Mouse (Mus musculus): Measurements from ENCODE around the gene Psmg1.
A peak's percentile ranks its signal among the peaks of the same experiment; 100 is the strongest.
"Not testable (repeated sequence)": the region's sequence is repeated elsewhere in the genome, so short reads cannot be mapped to it uniquely, and the experiment has no call there.

The Psmg1 gene

DNA sequence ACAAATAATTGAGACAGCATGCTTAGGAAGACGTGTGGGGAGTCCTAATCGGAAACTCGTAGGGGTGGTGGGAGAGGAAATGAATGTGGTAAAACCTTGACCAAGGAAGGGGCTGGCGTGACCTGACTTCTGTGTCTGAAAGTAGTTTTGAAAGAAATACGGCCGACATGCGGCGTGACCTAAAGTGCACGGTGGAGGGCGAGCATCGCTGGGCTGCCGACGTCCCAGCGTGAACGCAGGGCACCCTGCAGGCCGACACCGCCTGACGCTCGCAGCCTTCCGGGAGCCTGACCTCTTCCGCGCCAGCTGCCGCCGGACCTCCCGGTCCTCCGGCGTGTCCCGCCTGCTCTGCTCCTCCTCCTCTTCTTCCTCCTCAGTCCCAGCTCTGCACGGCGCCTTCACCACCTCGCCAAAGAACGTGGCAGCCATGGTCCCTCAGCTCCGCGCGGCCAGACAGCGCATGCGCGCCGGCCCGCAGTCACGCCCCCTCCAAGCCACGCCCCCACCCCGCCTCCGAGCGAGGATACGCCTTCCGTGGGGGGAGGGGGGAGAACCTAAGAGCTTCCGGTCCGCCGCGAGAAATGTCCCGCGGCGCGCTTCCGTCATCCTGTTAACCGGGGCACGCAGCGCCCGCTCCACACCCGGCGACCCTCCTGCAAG lies at the start of gene Psmg1:
TSS of gene Psmg1 (minus strand) at position 499 of the 660 bp plus-strand sequence.
- DNase-seq = peak; percentile 93 to 97

DNA sequence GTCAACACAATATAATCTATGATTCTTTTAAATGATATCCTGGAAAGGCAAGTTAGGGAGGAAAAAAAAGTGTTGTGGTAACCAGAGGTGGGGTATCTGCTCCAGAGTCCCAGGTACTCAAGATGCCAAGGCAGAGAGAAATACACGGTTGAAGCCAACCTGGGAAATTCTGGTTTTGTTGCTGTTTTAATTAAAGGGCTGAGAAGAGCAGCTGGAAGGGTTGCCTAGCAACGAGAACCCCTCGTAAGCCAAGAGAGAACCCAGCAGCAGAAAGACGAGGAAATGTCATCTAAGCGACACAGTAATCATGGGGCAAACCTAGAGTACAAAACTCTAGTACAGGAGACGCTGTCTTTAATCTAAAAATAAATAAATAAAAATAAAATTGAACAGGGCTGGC lies 48.8 kb upstream of the Psmg1 start:
- no peak for DNase-seq

DNA sequence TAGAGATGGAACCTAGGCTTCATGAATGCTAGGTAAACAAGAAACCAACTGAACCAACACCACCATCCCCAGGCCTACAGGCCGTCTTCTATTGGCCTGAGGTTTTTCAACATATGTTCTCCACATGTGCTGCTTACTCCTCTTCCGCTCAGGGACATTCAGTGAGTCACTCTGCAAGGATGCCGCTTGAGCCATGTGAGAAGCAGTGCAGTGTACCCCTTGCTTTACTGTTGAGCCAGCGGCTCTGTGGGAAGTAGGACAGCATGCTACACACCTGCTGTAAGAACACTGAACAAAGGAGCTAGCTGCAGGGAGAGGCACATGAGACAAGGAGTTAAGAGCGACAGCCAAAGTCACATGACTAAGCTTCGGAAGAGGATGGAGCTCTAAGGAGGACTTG lies 43.7 kb upstream of the Psmg1 start:
- DNase-seq = no peak

DNA sequence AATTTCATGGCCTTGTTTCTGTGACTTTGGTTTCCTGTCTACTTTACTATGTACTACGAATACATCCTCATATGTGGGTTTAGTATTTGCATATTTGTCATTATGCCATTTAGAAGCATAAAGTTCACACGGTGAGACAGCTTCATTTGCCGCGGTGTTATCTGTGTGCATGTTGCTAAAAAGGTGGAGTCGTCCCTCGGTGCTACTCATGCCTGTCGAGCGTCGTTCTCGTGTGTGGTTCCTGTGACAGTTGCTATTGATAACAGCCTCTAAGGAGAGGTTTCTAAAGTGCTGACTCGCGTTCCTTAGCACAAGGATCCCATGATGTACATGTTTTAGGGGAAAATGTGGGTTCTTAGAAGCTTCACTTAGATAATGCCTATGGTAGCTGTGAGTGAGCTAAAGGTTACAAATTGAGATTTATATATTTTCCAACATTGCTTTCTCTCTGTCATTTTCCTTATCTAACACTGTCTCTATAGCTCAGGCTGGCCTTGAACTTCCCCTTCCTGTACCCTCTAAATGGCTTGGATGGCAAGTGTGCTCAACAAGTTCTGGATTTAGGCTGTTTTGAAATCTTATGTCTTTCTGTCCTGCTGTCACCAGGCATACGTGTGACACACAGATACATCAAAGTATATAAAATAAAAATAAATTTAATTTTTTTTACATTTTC lies 41.7 kb upstream of the Psmg1 start:
- DNase-seq = no peak

DNA sequence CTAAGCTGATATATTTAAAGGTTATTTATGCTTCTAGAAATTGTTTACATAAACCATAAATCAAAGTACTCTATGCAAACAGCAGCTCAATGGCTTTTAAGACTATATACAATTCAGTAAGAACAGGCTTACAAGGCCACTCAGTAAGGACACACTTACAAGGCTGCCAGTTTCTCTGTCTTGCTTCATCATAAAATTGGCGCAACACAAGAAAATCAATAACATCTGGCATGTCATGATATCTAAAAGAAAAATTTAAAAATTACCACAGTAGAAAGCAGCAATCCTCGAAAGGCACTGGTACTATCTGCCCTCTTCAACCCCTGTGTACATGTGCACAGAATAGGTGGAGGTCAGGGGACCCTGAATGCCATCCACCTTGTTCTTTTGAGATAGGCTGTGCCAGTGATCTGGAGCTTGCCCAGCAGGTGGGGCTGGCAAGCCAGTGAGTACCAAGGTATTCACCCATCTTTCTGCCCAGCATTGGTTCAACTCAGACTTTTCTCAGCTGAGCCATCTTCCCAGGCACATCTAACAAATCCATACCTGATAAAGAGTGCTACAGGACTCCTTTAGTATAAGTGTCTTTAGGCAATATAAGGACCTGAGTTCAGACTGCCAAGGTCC lies 39.8 kb upstream of the Psmg1 start:
- DNase-seq = peak in 1 of 2 experiments; percentile 15

DNA sequence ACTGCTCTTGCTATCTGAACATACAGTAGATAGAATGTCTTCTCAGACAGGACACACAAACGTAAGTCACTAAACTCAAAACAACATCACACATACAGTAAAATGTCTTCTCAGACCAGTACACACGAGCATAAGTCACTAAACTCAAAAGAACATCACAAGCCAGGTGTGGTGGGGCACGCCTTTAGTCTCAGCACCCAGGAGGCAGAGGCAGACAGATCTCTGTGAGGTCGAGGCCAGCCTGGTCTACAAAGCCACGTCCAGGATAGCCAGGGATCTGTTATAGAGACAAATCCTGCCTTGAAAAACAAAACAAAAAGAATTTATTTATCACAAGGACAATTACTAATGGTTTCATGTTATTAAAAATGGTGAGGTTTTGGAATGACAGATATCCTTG lies 35.5 kb upstream of the Psmg1 start:
- DNase-seq = no peak

DNA sequence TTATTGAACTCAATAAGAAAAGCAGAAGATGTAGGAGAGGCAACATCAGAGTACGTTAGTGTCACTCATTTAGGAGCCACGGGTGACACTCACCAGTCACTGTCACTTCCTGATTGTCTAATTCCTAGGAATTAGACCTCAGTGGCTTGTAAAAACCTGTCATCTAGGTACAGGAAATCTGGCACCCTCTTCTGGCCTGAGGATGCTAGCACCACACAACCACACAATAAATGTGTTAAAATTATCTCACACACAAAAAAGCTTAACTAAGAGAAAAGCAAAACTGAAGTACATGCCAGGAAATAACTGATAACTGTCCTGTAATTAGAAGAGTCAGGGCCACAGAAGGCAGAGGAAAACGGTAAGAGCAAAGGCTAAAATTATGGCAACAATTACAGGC lies 34.5 kb upstream of the Psmg1 start:
- DNase-seq = no peak

DNA sequence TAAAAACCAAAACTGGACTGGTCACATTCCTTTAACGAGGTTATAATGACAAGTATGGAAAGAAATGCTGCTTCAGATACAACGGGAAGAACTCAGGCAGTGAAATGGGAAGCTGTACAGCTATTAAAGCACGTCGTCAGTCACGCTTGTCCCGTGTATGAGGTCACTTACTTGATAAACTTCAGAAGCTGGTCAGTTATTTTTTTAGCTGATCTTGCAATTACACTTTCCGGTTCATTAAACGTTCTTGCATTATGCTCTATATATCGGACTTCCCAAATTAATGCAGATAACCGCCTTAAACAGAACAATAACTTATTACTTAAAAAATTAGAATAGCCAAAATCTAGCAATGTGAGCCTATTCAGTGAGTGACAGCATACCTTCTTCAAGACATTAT lies 30.3 kb upstream of the Psmg1 start:
- no peak for DNase-seq

DNA sequence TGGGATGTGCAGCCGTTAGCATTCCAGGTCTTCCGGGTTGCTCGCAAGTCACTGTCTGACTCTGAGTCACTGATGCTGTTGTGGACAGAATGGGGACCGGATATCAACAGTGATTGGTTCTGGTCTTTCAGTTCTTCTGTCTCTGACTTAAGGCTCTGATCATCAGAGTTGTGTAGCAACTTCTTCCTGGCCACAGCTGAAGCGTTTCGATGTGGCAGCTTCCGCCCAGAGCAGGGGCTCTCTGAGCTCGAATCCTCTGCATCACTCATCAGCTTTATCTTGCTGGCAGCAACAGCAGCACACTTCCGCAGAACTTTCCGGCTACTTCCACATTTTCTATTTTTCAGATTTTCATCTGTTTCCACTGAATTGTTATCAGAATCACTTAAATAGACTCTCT lies 18.4 kb upstream of the Psmg1 start:
- not testable (repeated sequence) for DNase-seq

DNA sequence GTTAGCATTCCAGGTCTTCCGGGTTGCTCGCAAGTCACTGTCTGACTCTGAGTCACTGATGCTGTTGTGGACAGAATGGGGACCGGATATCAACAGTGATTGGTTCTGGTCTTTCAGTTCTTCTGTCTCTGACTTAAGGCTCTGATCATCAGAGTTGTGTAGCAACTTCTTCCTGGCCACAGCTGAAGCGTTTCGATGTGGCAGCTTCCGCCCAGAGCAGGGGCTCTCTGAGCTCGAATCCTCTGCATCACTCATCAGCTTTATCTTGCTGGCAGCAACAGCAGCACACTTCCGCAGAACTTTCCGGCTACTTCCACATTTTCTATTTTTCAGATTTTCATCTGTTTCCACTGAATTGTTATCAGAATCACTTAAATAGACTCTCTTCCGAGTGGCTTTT lies 13.5 kb upstream of the Psmg1 start:
- not testable (repeated sequence) for DNase-seq

DNA sequence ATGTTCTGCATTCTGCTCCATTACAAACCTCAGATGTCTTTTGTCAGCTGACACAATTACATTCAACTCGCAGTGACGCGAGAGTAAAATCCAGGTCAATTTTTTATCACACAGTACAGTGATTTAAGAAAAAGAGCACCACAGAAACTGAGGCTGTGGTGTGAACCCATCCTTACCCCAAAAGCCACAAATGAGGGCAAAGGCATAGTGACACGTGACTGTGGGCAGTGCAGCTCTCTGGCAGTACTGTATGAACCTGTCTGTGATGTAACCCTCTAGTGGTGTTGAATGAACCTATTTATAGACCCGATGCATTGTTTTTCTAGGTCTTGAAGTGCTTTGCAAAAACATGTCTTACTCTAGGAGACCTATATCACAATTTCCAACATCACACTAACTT lies 8.5 kb upstream of the Psmg1 start:
- DNase-seq = no peak

DNA sequence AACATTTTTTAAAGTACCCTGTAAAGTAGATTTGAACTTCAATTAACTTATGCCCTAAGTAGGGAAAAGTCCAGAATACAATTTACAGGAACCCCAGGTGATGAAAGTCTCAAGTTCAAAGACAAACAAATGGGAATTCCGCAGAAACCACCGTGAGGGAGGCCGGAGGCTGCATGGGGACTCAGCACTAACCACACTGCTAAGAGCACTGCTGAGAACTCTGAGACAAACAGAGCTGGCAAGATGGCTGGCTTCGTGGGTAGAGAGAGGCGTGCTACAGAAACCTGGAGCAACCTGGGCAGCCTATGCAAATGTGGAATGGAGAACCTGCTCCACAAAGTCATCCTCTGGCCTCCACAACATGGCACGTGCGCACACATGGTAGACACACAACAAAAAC lies 5.4 kb upstream of the Psmg1 start:
- DNase-seq = no peak

DNA sequence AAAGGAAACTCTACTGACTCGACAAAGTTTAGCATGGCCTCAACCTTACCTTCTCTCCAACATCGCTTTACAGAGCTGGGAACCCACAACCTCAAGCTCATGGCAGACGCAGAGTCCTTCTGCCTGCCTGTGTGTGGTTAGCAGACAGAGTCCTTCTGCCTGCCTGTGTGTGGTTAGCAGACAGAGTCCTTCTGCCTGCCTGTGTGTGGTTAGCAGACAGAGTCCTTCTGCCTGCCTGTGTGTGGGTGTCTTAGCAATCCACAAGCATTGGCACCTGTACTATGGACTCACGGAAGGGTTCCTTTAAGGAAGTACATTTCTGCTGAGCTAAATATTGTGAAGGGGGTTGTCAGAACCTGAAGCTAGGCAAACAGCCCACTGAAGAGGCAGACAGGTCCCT lies 3.8 kb upstream of the Psmg1 start:
- not testable (repeated sequence) for DNase-seq

DNA sequence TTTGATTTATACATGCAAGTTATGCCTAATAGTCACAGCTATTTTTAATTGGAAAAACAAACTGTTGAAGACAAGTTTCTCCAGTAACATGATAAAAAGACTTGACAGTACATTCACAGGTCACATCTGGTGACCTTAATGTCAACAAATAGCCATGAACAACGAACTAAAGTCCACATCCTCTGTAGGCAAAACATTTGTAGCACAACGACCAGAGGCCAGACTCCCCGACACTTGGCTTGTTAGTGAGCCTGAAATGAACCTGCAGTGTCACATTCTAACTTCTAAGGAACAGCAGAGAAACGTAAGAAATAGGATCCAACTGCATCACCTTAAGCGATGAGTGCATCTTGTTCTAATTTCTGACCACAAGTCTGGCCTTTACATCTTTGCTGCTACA lies 1.8 kb upstream of the Psmg1 start:
- no peak for DNase-seq

DNA sequence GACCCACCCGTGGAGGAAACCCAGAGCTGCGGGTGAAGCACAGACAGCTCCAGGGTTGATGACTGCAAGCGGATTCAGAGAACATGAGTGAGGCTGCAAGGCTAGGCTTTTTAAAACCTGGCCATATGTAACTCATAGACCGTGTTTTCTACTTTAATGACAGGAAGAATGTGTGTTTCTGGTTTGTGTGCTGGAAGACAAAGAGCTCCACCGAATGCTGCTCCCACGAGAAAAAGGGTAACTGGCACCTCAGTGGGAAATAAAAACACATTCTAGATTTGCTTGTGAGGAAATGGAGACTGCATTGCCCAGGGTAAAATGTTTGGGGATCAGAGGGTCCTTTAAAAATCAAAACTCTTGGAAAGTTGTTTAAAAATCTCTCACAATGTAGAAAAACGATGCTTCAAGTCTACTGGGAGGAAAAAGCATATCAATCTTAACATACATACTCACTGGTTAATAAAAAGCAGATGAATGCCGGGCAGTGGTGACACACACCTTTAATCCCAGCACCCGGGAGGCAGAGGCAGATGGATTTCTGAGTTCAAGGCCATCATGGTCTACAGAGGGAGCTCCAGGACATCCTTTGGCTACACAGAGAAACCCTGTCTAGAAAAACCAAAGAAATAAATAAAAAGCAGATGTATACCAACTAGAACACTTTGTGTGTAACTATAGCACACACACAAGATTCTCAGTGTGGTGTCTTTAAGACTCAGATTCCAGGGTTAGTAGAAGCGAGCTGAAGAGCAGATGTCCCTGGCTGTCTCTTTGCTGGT lies 551 bp upstream of the Psmg1 start:
- DNase-seq = peak in 1 of 2 experiments; percentile 13

DNA sequence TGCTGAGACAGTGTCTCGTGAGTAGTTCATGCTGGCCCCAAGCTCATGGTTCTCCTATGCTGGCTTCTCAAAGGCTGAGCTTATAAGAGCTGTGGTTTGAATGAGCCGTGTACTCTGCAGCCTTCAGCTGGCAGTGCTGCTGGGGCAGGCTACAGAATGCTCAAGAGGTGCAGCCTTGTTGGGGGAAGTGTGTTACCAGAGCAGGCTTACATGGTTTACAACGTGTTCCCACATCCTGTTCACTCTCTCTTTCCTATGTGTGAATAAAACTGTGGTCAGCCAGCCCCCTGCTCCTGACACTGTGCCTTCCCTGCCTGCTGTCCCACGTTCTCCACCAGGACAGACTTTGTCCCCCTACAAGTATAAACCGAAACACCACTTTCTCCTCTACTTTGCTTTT lies 5.8 kb downstream of the Psmg1 start:
- no peak for DNase-seq

DNA sequence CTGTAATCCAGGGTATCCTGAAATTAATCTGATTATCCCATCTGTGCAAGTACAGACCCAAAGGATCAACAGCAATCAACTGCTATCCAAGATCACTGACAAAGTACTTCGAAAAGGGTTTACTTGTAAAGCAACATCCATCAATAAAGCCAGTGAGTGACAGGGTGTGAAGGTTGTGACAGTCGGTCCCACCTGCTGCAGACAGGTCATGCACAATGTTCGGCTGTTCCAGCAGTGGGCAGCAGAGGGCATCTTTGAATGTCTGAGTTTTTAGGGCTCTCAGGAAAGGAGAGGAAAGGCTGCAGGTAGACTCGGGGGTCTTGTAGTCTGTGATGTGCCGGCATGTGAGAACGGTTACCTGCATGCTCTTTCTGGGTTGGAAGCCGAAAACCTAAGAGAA lies 7.2 kb downstream of the Psmg1 start:
- DNase-seq = peak in 1 of 2 experiments; percentile 11

DNA sequence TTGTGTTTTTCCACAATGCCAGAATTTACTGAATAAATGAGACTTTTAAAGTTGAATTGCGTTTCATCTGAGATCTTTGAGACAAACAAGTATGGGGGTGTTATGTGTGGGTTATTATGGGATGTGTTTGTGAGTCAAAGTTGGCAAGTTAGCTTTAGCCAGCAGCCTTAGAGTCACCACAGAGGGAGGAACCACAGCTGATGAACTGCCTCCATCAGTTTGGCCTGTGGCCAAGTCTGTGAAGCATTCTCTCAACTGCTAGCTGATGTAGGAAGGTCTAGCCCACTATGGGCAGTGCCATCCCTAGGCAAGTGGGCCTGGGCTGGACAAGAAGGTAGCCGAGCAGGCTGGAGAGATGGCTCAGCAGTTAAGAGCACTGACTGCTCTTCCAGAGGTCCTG lies 19.9 kb downstream of the Psmg1 start:
- no peak for DNase-seq

DNA sequence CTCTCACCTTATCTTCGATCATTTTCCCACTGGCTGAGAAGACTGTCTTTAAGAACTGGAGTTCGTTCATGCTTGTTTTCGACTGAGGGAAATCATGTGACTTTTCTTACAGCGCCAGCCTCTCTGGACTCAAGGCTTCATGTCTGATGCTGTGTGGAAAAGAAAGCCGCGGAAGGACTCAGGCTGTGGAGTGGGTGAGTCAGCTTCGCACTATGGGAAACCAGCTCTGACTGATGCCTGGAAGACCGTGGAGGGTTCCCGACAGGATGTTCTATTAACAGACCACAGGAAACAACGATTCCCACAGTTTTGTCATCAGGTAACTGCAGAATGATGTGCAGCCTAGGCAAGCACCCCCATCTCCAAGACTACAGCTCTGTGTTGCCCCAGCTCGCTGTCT lies 23.3 kb downstream of the Psmg1 start:
- DNase-seq = no peak

DNA sequence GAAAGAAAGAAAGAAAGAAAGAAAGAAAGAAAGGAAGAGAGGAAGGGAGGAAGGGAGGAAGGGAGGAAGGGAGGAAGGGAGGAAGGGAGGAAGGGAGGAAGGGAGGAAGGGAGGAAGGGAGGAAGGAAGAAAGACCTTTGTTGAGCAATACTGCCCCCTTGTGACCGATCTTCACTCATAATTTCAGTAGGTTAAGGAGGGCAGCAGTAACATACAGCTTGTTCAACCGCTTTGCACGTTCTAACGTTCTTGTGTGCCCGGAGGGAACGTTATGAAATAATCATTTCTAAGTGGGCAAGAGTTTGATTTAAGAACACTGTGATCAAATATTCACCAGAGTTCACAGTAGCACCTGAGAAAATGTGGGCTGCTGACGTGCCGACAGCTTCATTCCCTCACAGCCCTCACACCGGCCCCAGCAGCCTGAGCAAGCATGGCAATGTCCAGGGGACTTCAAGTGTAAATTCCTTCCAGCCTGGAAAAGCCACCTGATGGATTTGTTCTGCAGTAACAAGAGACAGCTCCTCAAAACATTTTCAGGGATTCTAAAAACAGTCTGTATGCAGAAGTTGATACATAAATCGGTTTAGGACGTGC lies 26.2 kb downstream of the Psmg1 start:
- peak in 1 of 2 experiments; percentile 21 for DNase-seq

DNA sequence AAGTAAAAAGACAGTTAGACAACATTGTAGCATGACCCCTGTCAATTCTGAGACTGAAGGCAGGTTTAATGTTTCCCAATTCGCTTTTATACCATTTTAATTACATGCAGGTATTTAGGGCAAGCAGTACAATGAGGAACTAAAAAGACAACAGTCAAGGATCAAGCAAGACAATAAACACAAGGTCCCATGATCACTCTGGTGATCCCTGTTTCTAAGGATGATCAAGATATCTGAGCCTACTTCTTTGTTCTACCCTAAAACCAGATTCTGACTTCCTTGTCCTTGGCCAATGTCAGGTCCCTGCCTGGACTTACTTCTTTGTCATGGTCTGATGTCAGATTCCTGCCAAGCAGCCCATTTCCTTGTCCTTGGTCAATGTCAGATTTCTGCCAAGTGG lies 29.3 kb downstream of the Psmg1 start:
- DNase-seq = not testable (repeated sequence)

DNA sequence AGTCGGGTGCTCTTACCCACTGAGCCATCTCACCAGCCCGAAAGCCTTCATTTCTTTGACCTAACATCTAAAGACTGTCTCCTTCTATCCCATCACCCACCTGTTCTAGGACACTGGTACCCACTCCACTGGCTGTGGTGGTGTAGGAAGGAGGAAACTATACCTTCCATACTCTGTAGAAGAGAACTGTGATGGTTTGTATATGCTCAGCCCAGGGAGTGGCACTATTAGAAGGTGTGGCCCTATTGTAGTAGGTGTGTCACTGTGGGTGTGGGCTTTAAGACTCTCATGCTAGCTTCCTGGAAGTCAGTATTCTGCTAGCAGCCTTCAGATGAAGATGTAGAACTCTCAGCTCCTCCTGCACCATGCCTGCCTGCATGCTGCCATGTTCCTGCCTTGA lies 30.1 kb downstream of the Psmg1 start:
- not testable (repeated sequence) for DNase-seq

DNA sequence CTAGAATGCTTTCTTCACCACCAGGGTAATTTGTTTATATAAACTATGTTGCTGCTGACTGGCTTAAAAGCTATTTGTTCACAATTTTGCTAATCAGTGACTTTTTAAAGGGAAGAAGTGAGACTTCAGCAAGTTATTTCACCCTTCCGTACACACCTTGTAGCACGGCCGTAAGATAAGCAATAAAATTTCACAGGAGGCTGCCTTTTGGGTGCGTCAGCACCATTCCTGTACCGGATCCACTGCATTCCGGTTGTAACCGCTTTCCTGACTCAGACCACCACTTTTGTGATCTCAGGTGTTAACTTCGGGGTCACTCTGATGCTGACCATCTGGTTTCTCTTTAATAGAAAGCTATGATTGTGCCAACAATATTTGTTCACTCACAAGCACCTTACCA lies 32.7 kb downstream of the Psmg1 start:
- DNase-seq = peak in 1 of 2 experiments; percentile 6

Data from kidney, adult 8-10 months (tissue).